Mouse (Mus musculus): ENCODE results near the gene Slc19a2.

The Slc19a2 gene

GRCm38 (mm10) chr1:164254836-164255235 lies 6.0 kb downstream of the Slc19a2 start:
- DNase-seq: no peak

DNA sequence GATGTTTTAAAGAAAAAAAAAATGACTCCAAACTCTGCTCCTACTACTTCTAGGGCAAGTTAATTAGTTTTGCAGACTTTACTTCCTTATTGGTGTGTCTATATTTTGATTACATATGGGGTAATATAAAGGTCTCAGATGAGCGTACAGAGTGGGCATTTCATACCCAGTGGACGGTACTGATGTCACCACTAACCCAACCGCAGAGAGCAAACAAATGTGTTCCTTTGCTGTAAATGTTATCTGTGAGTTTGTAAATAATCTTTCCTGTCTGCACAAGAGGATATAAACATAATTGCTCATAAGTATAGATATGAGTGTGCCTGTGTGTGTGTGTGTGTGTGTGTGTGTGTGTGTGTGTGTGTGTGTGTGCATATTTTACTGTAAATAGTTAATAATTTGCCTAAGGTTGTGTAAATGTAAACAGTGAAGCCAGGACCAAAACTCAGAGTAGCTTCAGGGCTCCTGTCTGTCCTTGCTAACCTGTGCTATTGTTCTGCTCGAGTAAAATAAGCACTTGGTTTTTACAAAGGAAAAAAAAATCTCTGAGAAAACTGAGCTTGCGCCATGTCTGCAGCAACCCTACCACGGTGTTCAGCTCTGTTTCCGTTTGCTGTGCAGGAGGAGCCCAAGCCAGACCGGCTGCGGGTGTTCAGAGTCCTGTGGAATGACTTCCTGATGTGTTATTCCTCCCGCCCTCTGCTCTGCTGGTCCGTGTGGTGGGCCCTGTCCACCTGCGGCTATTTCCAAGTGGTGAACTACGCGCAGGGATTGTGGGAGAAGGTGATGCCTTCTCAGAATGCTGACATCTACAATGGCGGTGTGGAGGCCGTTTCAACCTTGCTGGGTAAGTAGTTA lies 11.6 kb downstream of the Slc19a2 start:
- no peak for DNase-seq

DNA sequence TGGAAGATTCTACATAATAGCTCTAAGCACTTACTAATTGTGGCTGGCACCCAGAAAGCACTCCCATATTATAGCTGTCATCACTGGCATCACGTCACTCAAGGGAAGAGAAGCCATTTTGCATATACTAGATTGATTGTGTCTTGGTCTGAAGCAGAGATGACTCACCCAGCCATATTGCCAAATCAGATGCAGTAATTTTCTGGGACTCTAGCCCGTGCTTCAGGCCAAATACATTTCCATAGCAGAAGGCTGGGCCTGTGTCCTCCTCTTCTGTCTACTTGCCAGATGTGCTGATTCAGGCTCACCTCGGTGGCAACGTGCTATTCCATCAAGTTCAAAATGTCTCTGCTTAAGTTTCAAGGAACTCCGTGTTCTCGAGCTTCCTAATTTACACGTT lies 12.7 kb downstream of the Slc19a2 start:
- DNase-seq: no peak

DNA sequence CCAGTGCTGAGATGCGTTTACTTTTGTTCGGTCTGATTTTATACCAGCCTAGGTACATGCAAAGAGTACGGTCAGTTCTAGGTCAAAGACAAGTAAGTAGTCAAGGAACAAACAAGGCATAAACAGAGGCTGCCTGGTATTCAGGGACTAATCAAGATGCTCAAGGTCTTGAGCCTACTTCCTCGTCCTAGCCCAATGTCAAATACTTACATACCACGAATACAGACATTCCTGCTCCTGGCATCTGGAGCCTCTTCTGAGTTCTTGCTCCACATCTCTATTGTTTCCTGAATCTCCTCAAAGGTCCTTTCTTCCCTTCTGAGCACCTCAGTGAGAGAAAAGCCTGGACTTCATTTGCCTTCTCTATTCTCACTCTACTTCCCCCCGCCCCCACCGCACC lies 22.1 kb downstream of the Slc19a2 start:
- DNase-seq: no peak

DNA sequence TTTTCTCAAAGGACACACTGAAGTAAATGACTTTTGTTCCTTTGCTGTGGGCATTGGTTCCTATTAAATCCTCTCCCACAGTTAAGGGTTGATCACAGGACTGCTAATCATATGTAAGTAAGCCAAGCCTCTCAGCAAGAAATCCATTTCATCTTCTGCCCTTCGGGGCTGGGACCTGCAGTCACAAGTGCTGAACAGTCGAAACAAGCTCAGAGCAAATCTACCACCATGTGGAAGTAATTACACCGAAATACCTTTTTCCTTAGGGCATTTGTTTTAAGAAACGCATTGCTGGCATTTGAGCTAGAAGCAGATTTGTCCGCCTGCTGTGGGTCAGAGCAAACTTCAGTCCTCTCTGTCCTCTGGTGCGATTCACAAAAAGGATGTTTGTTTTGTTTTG lies 24.8 kb downstream of the Slc19a2 start:
- no peak for DNase-seq

GRCm38 (mm10) chr1:164275455-164275954 lies 26.7 kb downstream of the Slc19a2 start, which contains the start of gene Ccdc181:
TSS of gene Ccdc181 (plus strand) at chr1:164275585.
- peak; percentile 93 for DNase-seq

GRCm38 (mm10) chr1:164276552-164276951 lies 27.7 kb downstream of the Slc19a2 start:
- DNase-seq: no peak

DNA sequence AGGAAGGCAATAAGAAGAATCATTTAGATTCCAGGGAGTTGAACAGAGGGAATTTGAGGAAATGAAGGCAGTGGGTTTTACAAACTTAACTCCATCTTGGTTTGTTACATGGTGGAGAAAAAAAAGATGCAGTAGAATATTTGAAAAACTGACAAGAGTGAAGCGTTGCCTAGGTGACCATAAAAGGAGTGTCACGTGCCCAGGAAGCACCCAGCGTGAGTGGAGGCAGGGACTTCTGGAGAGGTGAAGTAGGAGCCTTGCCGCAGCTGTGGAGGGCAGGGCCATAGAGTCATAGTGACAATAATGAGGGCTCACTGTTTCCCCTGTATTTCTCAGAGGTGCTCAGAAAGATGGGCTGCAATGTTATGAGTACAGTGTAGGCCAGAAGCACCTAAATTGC lies 30.5 kb downstream of the Slc19a2 start:
- no peak for DNase-seq

GRCm38 (mm10) chr1:164284007-164284406 lies 35.2 kb downstream of the Slc19a2 start:
- no peak for DNase-seq

GRCm38 (mm10) chr1:164287406-164287805 lies 38.6 kb downstream of the Slc19a2 start:
- no peak for DNase-seq

- no peak for DNase-seq
Observed at GRCm38 (mm10) chr1:164292040-164292439, 43.2 kb downstream of the Slc19a2 start.

DNA sequence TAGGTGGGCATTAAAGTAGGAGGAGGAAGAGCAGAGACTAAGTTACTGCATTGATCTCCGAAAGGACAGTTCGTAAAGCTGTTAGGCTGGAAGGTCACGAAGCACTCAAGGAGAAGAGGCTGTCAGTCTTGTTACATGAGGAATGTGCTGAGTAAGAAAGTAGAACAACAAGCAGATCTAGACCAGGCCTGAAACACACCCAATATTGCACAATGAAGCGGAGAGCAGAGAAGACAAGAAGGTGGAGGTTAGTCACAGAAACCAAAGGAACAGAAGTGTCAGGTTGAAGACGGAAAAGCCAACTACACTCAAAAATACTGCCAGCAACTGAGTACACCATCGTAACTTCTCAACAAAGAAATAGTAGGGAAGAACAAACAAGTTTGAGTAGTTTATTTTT lies 45.2 kb downstream of the Slc19a2 start:
- DNase-seq: no peak

DNA sequence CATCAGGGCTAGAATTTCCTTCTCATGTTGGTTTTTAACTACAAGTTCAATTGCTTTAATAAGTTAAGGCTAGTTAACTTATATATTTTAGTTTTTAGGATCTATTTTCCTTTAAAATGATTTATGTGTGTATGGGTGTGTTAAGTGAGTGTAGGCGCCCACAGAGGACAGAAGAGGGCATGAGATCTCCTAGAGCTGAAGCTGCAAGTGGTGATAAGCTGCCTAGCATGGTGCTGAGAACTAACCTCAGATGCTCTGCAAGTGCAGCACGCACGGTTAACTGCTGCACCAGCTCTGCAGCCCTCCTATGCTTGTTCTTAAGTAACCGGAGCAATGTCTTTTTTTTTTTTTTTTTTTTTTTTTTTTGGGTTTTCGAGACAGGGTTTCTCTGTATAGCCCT lies 47.6 kb downstream of the Slc19a2 start:
- no peak for DNase-seq

DNA sequence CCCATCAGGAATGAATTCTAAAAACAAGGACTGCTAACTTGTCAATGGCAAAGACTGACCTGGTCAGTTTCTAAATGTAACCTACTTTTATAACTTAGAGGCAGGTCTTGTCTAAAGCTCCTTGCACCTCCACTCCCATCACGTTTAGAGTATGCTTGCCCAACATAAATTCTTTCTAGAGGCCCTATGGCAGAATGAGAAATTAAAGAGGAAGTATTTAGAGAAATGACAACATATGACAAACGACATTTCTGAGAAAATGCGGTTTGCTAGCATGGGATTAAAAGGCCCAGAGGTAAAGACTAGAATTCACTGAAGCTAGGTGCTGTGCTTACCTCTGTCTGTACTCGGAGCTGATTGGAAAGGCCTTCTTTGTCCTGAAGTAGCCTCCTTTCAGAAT lies 53.1 kb downstream of the Slc19a2 start:
- DNase-seq: no peak

GRCm38 (mm10) chr1:164303821-164304220 lies 55.0 kb downstream of the Slc19a2 start, which contains the start of gene Nme7:
TSS of gene Nme7 (plus strand) at chr1:164304121.
- DNase-seq: no peak

- DNase-seq: peak; percentile 99
Observed at GRCm38 (mm10) chr1:164307124-164307751, 58.4 kb downstream of the Slc19a2 start, which contains the start of gene Blzf1. TSS of gene Blzf1 (minus strand) at chr1:164307489.

GRCm38 (mm10) chr1:164307922-164308321 lies 59.1 kb downstream of the Slc19a2 start:
- no peak for DNase-seq

GRCm38 (mm10) chr1:164314085-164314484 lies 65.2 kb downstream of the Slc19a2 start:
- DNase-seq: no peak
